Mouse (Mus musculus): ENCODE results near the gene Dhdds.

GRCm38 (mm10) chr4:133958884-133959283 lies 41.8 kb downstream of the Dhdds start:
- TF ChIP-seq CTCF (IDR thresholded peaks at IDR 0.05) (no peak), EP300 (IDR thresholded peaks at IDR 0.05) (no peak)
